Mouse (Mus musculus) forebrain, postnatal 0 days (tissue): ENCODE measurements around the gene Muc5b. TPM values are rescaled to one million over a fixed set of nuclear protein-coding genes. Genes with fewer than 3 reads are reported as not detected.
"Not testable (repeated sequence)": the region's sequence is repeated elsewhere in the genome, so short reads cannot be mapped to it uniquely, and the experiment has no call there.

Experiments used
- ATAC-seq: fragments of 200-750 bp; cut with Nextera tagmentation; 2 replicates; pipeline ENCODE4 v1.8.0; 2017; ENCODE audit warnings: mild to moderate bottlenecking, moderate library complexity
- DNase-seq: peaks from one replicate; pipeline ENCODE4 v3.0.0-alpha.2; 2015
- H3K27ac ChIP-seq: fragments of 300-500 bp; sonication (generic); 2 replicates; pipeline ENCODE4 v1.5.1; 2014; ENCODE audit warnings: low read depth, mild to moderate bottlenecking, antibody characterized with exemption, low read length, moderate library complexity, mixed read lengths
- H3K27me3 ChIP-seq: fragments of 300-500 bp; sonication (generic); 2 replicates; pipeline ENCODE4 v1.6.1; 2014; ENCODE audit warnings: mild to moderate bottlenecking, low read length, mixed read lengths; ENCODE audit not compliant: insufficient read depth
- H3K36me3 ChIP-seq: fragments of 300-500 bp; sonication (generic); 2 replicates; pipeline ENCODE4 v1.6.1; 2014; ENCODE audit warnings: mild to moderate bottlenecking, moderate library complexity; ENCODE audit not compliant: insufficient read depth
- H3K4me1 ChIP-seq: fragments of 300-500 bp; sonication (generic); 2 replicates; pipeline ENCODE4 v1.6.1; 2014; ENCODE audit warnings: antibody characterized with exemption; ENCODE audit not compliant: insufficient read depth
- H3K4me2 ChIP-seq: fragments of 300-500 bp; sonication (generic); 2 replicates; pipeline ENCODE4 v1.6.1; 2014; ENCODE audit warnings: low read depth, mild to moderate bottlenecking, moderate library complexity
- H3K4me3 ChIP-seq: fragments of 300-500 bp; sonication (generic); 2 replicates; pipeline ENCODE4 v1.5.1; 2014; ENCODE audit warnings: low read depth, low read length, mixed read lengths
- H3K9ac ChIP-seq: fragments of 300-500 bp; sonication (generic); 2 replicates; pipeline ENCODE4 v1.6.1; 2014; ENCODE audit warnings: mild to moderate bottlenecking
- H3K9me3 ChIP-seq: fragments of 300-500 bp; sonication (generic); 2 replicates; pipeline ENCODE4 v1.6.1; 2016; ENCODE audit warnings: low read length
- CTCF ChIP-seq: sonication (generic); IDR thresholded peaks from 2 replicates; pipeline ENCODE4 v1.5.1; 2016; ENCODE audit warnings: antibody characterized with exemption, control low read depth, low read depth
- WGBS: fragments of 180-500 bp; shearing (Covaris S2); extraction: QIAGEN DNeasy Blood & Tissue Kit; methylation state at CpG from one replicate; pipeline ENCODE4 v1.1.7; 2014; 5-methylcytosine and 5-hydroxymethylcytosine counted together
- polyA plus RNA-seq: library from polyadenylated mRNA; unstranded; fragments of >200 nt; fragmentation: Nextera tagmentation; extraction: Ambion mirVana; gene quantifications from 2 replicates; pipeline ENCODE4 v1.2.1, GENCODE M21; 2015
- total RNA-seq: library from RNA; depleted of rRNA; stranded (reverse); fragments of >200 nt; gene quantifications from 2 replicates; pipeline ENCODE4 v1.2.3, GENCODE M21; 2014; rRNA removed

The Muc5b gene
- under 0.01 TPM in 1 of 2 replicates, not detected in the other for total RNA-seq
- polyA plus RNA-seq = 0.01 TPM in 1 of 2 replicates, not detected in the other

DNA sequence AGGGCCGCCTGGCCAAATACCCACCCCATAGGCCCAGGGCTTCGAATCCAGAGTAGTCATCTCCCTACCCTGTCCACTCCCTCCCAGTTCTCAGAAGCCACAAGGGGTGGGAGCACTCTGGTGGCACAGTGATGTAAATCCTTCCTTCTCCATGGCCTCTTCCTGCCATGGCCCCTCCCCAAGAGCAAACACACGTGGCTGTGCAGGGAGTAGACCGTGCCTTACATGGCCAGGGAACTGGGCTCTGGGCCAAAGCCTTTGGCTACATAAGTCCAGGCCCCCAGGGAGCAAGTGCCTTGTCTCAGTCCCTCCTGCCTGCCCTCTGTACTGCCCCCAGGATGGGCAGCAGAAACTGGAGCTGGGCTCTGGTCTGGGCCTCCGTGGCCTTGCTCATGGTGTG lies at the start of gene Muc5b:
TSS of gene Muc5b (plus strand) at position 292 of the 400 bp plus-strand sequence.
- no peak within 1 kb of the TSS for H3K9ac ChIP-seq
- no peak within 1 kb of the TSS for H3K27ac ChIP-seq
- H3K36me3 ChIP-seq = no peaks in the 10 kb centered on the region
- no peaks in the 10 kb centered on the region for H3K4me1 ChIP-seq
- no peak for TF ChIP-seq CTCF
- no peak within 1 kb of the TSS for H3K4me2 ChIP-seq
- H3K4me3 ChIP-seq = no peak within 1 kb of the TSS
- H3K27me3 ChIP-seq = no peaks in the 10 kb centered on the region
- no peak for DNase-seq
- no peaks in the 10 kb centered on the region for H3K9me3 ChIP-seq
- no peak for ATAC-seq
- WGBS = 71% methylated on average over 5 of the region's 5 CpGs

- no peaks in the 10 kb centered on the region for H3K27me3 ChIP-seq
- H3K9ac ChIP-seq = no peak overlapping the region
- H3K4me1 ChIP-seq = no peaks in the 10 kb centered on the region
- no peak overlapping the region for H3K4me3 ChIP-seq
- no peak overlapping the region for H3K27ac ChIP-seq
- H3K4me2 ChIP-seq = no peak overlapping the region
- ATAC-seq (no peak), DNase-seq (no peak)
- no peak for TF ChIP-seq CTCF
- H3K9me3 ChIP-seq = no peaks in the 10 kb centered on the region
- WGBS = 93% methylated on average over 1 of the region's 1 CpGs
- H3K36me3 ChIP-seq = no peaks in the 10 kb centered on the region
Measured at GRCm38 (mm10) chr7:141794251-141794650, 44.6 kb upstream of the Muc5b start.

DNA sequence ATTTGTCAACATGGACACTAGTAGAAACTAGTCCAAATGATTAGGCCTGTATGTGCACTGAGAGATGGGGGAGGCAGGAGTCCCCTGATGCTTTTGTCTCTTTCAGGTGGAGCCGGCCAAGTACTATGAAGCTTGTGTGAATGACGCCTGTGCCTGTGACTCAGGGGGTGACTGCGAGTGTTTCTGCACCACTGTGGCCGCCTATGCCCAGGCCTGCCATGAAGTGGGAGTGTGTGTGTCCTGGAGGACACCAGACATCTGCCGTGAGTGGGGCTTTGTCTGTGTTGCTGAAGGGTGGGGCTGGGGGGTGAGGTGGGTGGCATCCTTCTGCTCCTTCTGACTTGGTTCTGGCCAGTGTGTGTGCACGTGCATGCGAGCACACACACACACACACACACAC lies 35.7 kb upstream of the Muc5b start:
- Histone ChIP-seq H3K27ac (no peak overlapping the region), H3K4me2 (no peak overlapping the region), H3K9me3 (no peaks in the 10 kb centered on the region), H3K27me3 (no peaks in the 10 kb centered on the region), H3K4me1 (no peaks in the 10 kb centered on the region), H3K9ac (no peak overlapping the region), H3K4me3 (no peak overlapping the region), H3K36me3 (no peaks in the 10 kb centered on the region)
- DNase-seq (no peak), ATAC-seq (no peak)
- no peak for TF ChIP-seq CTCF
- WGBS = 87% methylated on average over 7 of the region's 7 CpGs

DNA sequence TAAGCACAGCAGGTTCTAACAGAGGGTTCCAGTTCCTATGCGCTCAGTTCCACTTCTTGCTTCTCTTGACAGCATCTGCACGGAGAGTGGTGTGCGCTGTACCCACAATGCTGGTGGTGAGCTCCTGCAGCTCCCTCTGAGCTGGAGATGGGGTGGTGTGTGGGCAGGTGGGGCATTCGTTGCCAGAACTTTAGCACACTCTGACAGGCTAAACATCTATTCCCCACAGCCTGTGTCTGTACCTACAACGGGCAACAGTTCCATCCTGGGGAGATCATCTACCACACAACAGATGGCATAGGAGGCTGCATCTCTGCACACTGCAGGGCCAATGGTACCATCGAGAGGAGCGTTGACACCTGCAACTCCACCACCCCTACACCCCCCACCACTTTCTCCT lies 33.5 kb upstream of the Muc5b start:
- Histone ChIP-seq H3K27ac (no peak overlapping the region), H3K4me1 (no peaks in the 10 kb centered on the region), H3K27me3 (no peaks in the 10 kb centered on the region), H3K36me3 (no peaks in the 10 kb centered on the region), H3K9ac (no peak overlapping the region), H3K4me3 (no peak overlapping the region), H3K4me2 (no peak overlapping the region), H3K9me3 (no peaks in the 10 kb centered on the region)
- WGBS = 89% methylated on average over 7 of the region's 7 CpGs
- no peak for ATAC-seq
- no peak for TF ChIP-seq CTCF
- DNase-seq = no peak

GRCm38 (mm10) chr7:141807823-141808222 lies 31.0 kb upstream of the Muc5b start:
- no CpG with 5 or more reads among the region's 4 CpGs for WGBS
- not testable (repeated sequence) for H3K4me1 ChIP-seq, ATAC-seq, H3K4me3 ChIP-seq, H3K9ac ChIP-seq, H3K9me3 ChIP-seq, H3K27ac ChIP-seq, H3K27me3 ChIP-seq, H3K36me3 ChIP-seq, H3K4me2 ChIP-seq, DNase-seq

DNA sequence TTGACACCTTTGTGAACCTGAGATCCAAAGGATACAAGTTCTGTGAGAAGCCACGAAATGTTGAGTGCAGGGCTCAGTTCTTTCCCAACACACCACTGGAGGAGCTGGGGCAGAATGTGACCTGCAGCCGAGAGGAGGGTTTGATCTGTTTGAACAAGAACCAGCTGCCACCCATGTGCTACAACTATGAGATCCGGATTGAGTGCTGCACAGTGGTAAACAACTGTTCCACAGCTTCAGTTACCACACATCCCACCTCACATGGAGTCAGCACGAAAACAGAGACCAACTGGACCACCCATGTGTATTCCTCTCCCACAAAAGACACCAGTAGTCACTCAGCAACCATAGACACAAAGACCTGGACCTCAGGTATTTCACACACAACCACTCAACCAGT lies 28.9 kb upstream of the Muc5b start:
- H3K9ac ChIP-seq, H3K4me1 ChIP-seq, H3K4me3 ChIP-seq, DNase-seq, H3K9me3 ChIP-seq, H3K36me3 ChIP-seq, H3K27me3 ChIP-seq, H3K27ac ChIP-seq, H3K4me2 ChIP-seq, ATAC-seq: not testable (repeated sequence)
- WGBS = no CpG with 5 or more reads among the region's 4 CpGs

GRCm38 (mm10) chr7:141813321-141813720 lies 25.5 kb upstream of the Muc5b start:
- no peak for ATAC-seq
- DNase-seq = no peak
- no peaks in the 10 kb centered on the region for H3K36me3 ChIP-seq
- no peaks in the 10 kb centered on the region for H3K9me3 ChIP-seq
- no peak for TF ChIP-seq CTCF
- no peaks in the 10 kb centered on the region for H3K27me3 ChIP-seq
- no peak overlapping the region for H3K9ac ChIP-seq
- H3K27ac ChIP-seq = no peak overlapping the region
- no peaks in the 10 kb centered on the region for H3K4me1 ChIP-seq
- no peak overlapping the region for H3K4me3 ChIP-seq
- WGBS = 78% methylated on average over 4 of the region's 4 CpGs
- H3K4me2 ChIP-seq = no peak overlapping the region

DNA sequence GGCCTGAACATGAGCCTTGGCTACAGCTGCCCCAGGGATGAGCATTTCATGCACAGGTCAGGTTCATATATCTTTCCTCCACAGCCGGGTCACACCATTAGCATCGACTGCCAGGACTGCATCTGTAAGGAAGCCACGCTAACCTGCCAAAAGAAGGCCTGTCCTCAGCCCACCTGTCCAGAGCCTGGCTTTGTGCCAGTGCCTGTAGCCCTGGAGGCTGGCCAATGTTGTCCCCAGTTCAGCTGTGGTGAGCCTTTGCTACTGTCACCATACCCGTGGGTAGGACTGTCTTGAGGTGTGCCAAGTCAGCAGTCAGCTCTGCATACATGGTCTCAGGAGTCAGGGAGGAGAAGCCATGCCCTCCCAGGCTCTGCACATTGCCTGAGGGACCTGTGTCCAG lies 23.5 kb upstream of the Muc5b start:
- DNase-seq (no peak), ATAC-seq (no peak)
- Histone ChIP-seq H3K4me1 (no peaks in the 10 kb centered on the region), H3K9ac (no peak overlapping the region), H3K36me3 (no peaks in the 10 kb centered on the region), H3K4me2 (no peak overlapping the region), H3K9me3 (no peaks in the 10 kb centered on the region), H3K27ac (no peak overlapping the region), H3K27me3 (no peaks in the 10 kb centered on the region), H3K4me3 (no peak overlapping the region)
- 69% methylated on average over 4 of the region's 4 CpGs for WGBS
- TF ChIP-seq CTCF = no peak
